Mouse (Mus musculus) MEL (cell line): Measurements from ENCODE around the gene Mab21l1. TPM values are rescaled to one million over a fixed set of nuclear protein-coding genes. Genes with fewer than 3 reads are reported as not detected.

Source experiments
- DNase-seq: peaks from one replicate; pipeline ENCODE4 v3.0.0; 2011; ENCODE audit warnings: low read depth, low spot score
- H3K27ac ChIP-seq: 2 replicates; pipeline ENCODE4 v1.5.1; 2012; ENCODE audit warnings: low read depth, mild to moderate bottlenecking, control low read depth, low read length, moderate library complexity; ENCODE audit not compliant: control insufficient read depth
- H3K27me3 ChIP-seq, 2 experiments: fragments of 150-350 bp in 1 of 2; sonication (generic) in 1 of 2; 2 replicates each; pipeline ENCODE4 v1.6.1; 2012; ENCODE audit warnings: low read length in 2 of 2, mild to moderate bottlenecking in 2 of 2, improper control_type of control experiment in 1 of 2, moderate library complexity in 1 of 2; ENCODE audit not compliant: insufficient read depth in 2 of 2, control insufficient read depth in 1 of 2
- H3K36me3 ChIP-seq, 2 experiments: 2 replicates each; pipeline ENCODE4 v1.6.1; 2012 to 2014; ENCODE audit warnings: low read length in 2 of 2, improper control_type of control experiment in 1 of 2, inconsistent platforms in 1 of 2, mild to moderate bottlenecking in 1 of 2; ENCODE audit not compliant: insufficient read depth in 2 of 2, control insufficient read depth in 1 of 2
- H3K4me1 ChIP-seq, 2 experiments: fragments of 150-350 bp in 1 of 2; sonication (generic) in 1 of 2; 2 replicates each; pipeline ENCODE4 v1.6.1; 2012; ENCODE audit warnings: low read length in 2 of 2, improper control_type of control experiment in 1 of 2, mild to moderate bottlenecking in 1 of 2; ENCODE audit not compliant: insufficient read depth in 2 of 2, control insufficient read depth in 1 of 2
- H3K4me3 ChIP-seq, 2 experiments: fragments of 150-350 bp in 1 of 2; sonication (generic) in 1 of 2; 2 replicates each; pipeline ENCODE4 v1.5.1; 2012; ENCODE audit warnings: low read depth in 2 of 2, low read length in 2 of 2, mild to moderate bottlenecking in 2 of 2, moderate library complexity in 2 of 2, control low read depth in 1 of 2, improper control_type of control experiment in 1 of 2; ENCODE audit not compliant: control insufficient read depth in 1 of 2, insufficient read depth in 1 of 2
- H3K79me2 ChIP-seq: 2 replicates; pipeline ENCODE4 v1.6.1; 2012; ENCODE audit warnings: mild to moderate bottlenecking, low read length, moderate library complexity; ENCODE audit not compliant: control insufficient read depth, poor library complexity, insufficient read depth
- H3K9ac ChIP-seq: 2 replicates; pipeline ENCODE4 v1.6.1; 2012; ENCODE audit warnings: low read depth, mild to moderate bottlenecking, control low read depth, low read length, moderate library complexity; ENCODE audit not compliant: control insufficient read depth, poor library complexity, severe bottlenecking
- H3K9me3 ChIP-seq: fragments of 150-350 bp; sonication (generic); replicated peaks from 2 replicates; pipeline ENCODE4 v1.6.1; 2012; ENCODE audit warnings: mild to moderate bottlenecking, low read length, improper control_type of control experiment, moderate library complexity; ENCODE audit not compliant: insufficient read depth
- BHLHE40 ChIP-seq: IDR thresholded peaks from 2 replicates; pipeline ENCODE4 v1.6.1; 2012; ENCODE audit warnings: low read depth, mild to moderate bottlenecking, inconsistent platforms, low read length, improper control_type of control experiment, borderline replicate concordance
- CTCF ChIP-seq, 3 experiments: IDR thresholded peaks in 2 of 3; conservative IDR thresholded peaks in 1 of 3; 2 replicates each; pipeline ENCODE4 v1.5.1; 2011 to 2012; ENCODE audit warnings: low read length in 3 of 3, low read depth in 2 of 3, mild to moderate bottlenecking in 2 of 3, improper control_type of control experiment in 1 of 3, inconsistent platforms in 1 of 3, mixed read lengths in 1 of 3, moderate library complexity in 1 of 3; ENCODE audit not compliant: control insufficient read depth in 1 of 3, insufficient read depth in 1 of 3, poor library complexity in 1 of 3, severe bottlenecking in 1 of 3
- E2F4 ChIP-seq: IDR thresholded peaks from 2 replicates; pipeline ENCODE4 v1.6.1; 2011; ENCODE audit warnings: low read depth, low read length, improper control_type of control experiment, borderline replicate concordance
- ELF1 ChIP-seq: IDR thresholded peaks from 2 replicates; pipeline ENCODE4 v1.6.1; 2014; ENCODE audit warnings: low read depth, mild to moderate bottlenecking, inconsistent platforms, low read length, improper control_type of control experiment, moderate library complexity
- ETS1 ChIP-seq: IDR thresholded peaks from 2 replicates; pipeline ENCODE4 v1.6.1; 2012; ENCODE audit warnings: low read depth, mild to moderate bottlenecking, inconsistent platforms, low read length, improper control_type of control experiment, moderate library complexity
- HCFC1 ChIP-seq: IDR thresholded peaks from 2 replicates; pipeline ENCODE4 v1.6.1; 2012; ENCODE audit warnings: low read depth, mild to moderate bottlenecking, inconsistent platforms, low read length, improper control_type of control experiment, moderate library complexity
- KAT2A ChIP-seq: conservative IDR thresholded peaks from 2 replicates; pipeline ENCODE4 v1.6.1; 2012; ENCODE audit warnings: low read depth, low read length, improper control_type of control experiment, inconsistent platforms
- MAFK ChIP-seq: IDR thresholded peaks from 2 replicates; pipeline ENCODE4 v1.6.1; 2011; ENCODE audit warnings: low read depth, mild to moderate bottlenecking, low read length, improper control_type of control experiment, borderline replicate concordance
- MAX ChIP-seq: IDR thresholded peaks from 2 replicates; pipeline ENCODE4 v1.6.1; 2011; ENCODE audit warnings: low read length, improper control_type of control experiment
- MXI1 ChIP-seq: IDR thresholded peaks from 2 replicates; pipeline ENCODE4 v1.6.1; 2011; ENCODE audit warnings: mild to moderate bottlenecking, low read depth, low read length, improper control_type of control experiment
- MYB ChIP-seq: IDR thresholded peaks from 2 replicates; pipeline ENCODE4 v1.6.1; 2011; ENCODE audit warnings: mild to moderate bottlenecking, low read depth, low read length, improper control_type of control experiment
- NELFE ChIP-seq: IDR thresholded peaks from 2 replicates; pipeline ENCODE4 v1.6.1; 2011; ENCODE audit warnings: low read depth, low read length, improper control_type of control experiment
- POLR2AphosphoS2 ChIP-seq: IDR thresholded peaks from 2 replicates; pipeline ENCODE4 v1.6.1; 2011; ENCODE audit warnings: low read length, improper control_type of control experiment
- RCOR1 ChIP-seq: IDR thresholded peaks from 2 replicates; pipeline ENCODE4 v1.6.1; 2012; ENCODE audit warnings: low read depth, mild to moderate bottlenecking, inconsistent platforms, low read length, improper control_type of control experiment
- SMC3 ChIP-seq: IDR thresholded peaks from 2 replicates; pipeline ENCODE4 v1.6.1; 2011; ENCODE audit warnings: low read depth, low read length, improper control_type of control experiment
- TCF12 ChIP-seq: IDR thresholded peaks from 2 replicates; pipeline ENCODE4 v1.6.1; 2014; ENCODE audit warnings: low read depth, mild to moderate bottlenecking, inconsistent platforms, low read length, improper control_type of control experiment, moderate library complexity
- UBTF ChIP-seq: IDR thresholded peaks from 2 replicates; pipeline ENCODE4 v1.6.1; 2012; ENCODE audit warnings: low read depth, mild to moderate bottlenecking, inconsistent platforms, low read length, improper control_type of control experiment, moderate library complexity, borderline replicate concordance; ENCODE audit not compliant: insufficient read depth
- ZC3H11A ChIP-seq: IDR thresholded peaks from 2 replicates; pipeline ENCODE4 v1.6.1; 2012; ENCODE audit warnings: low read depth, mild to moderate bottlenecking, inconsistent platforms, low read length, improper control_type of control experiment
- ZNF384 ChIP-seq: IDR thresholded peaks from 2 replicates; pipeline ENCODE4 v1.6.1; 2012; ENCODE audit warnings: low read depth, mild to moderate bottlenecking, inconsistent platforms, low read length, improper control_type of control experiment
- polyA plus RNA-seq, 2 experiments: library from polyadenylated mRNA; stranded (reverse) in 1 of 2; unstranded in 1 of 2; fragments of >175 nt in 1 of 2; fragments of >200 nt in 1 of 2; gene quantifications; 2 replicates each; pipeline versions ENCODE4 v1.2.1 to v1.2.4; 2012; ENCODE audit warnings: low replicate concordance in 2 of 2, low read depth in 1 of 2; ENCODE audit not compliant: insufficient read length in 2 of 2, insufficient read depth in 1 of 2, missing spikeins in 1 of 2
- total RNA-seq: library from RNA; depleted of rRNA; stranded (reverse); fragments of 300-350 nt; gene quantifications from 2 replicates; pipeline ENCODE4 v1.2.3, GENCODE M21; 2012

The Mab21l1 gene
- total and polyA plus RNA-seq, 3 experiments, result not detected

DNA sequence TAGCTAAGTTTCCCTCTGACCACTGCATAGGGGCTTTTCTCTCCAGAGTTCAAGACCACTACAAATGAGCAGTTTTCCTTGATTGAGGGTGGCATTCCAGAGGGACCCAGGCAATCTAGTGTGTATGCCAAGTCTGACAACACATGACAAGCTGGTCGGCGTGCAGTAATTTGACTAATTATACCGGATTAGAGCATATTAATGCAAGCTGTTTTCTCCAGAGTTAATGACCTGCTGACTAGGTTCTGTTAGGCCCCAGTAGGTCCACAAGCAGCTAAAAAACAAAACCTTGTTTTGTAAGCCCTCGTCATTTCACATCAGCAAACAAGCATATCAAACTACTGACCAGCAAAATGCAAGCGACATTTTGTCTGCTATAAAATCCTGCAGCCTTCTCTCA lies 30.9 kb upstream of the Mab21l1 start:
- H3K9ac ChIP-seq, result no peak overlapping the region
- no peaks in the 10 kb centered on the region for H3K27me3 ChIP-seq
- H3K9me3 ChIP-seq, result no peaks in the 10 kb centered on the region
- no peak overlapping the region for H3K27ac ChIP-seq
- TF ChIP-seq CTCF (IDR thresholded peaks at IDR 0.05 in 2 of 3, conservative IDR thresholded peaks at IDR 0.05 in 1 of 3; ENCODE audit: control insufficient read depth in 1 of 3, insufficient read depth in 1 of 3, low read depth in 2 of 3, low read length in 3 of 3, poor library complexity in 1 of 3, severe bottlenecking in 1 of 3) (no peak), ZNF384 (no peak), KAT2A (no peak), ZC3H11A (no peak), MYB (no peak), ETS1 (no peak)
- H3K4me1 ChIP-seq, result no peaks in the 10 kb centered on the region
- no peaks in the 10 kb centered on the region for H3K36me3 ChIP-seq
- no peak for DNase-seq
- no peaks in the 10 kb centered on the region for H3K79me2 ChIP-seq
- no peak overlapping the region for H3K4me3 ChIP-seq

DNA sequence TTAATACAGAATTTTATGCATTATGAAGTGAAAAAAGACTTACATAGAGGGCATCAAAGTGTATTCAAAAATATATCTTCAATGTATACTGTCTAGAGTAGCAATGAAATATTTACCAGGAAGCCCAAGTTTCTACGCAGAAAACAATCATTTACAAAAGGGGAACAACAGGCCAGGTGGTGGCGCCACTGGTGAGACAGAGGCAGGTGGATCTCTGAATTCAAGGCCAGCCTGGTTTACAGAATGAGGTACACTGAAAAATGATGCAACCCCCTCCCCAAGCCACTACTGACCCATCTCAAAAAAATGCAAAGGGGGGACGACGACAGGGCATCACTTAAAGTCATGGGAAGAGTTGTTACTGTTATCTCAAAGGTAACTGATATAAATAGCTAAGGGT lies 29.8 kb upstream of the Mab21l1 start:
- H3K9me3 ChIP-seq, result no peaks in the 10 kb centered on the region
- H3K27me3 ChIP-seq, result no peaks in the 10 kb centered on the region
- no peaks in the 10 kb centered on the region for H3K36me3 ChIP-seq
- TF ChIP-seq CTCF (IDR thresholded peaks at IDR 0.05 in 2 of 3, conservative IDR thresholded peaks at IDR 0.05 in 1 of 3; ENCODE audit: control insufficient read depth in 1 of 3, insufficient read depth in 1 of 3, low read depth in 2 of 3, low read length in 3 of 3, poor library complexity in 1 of 3, severe bottlenecking in 1 of 3) (0 out of 6 replicates have a peak, but pooled peaks of 2 of the 3 experiments have one; percentile 4 to 11), RCOR1 (no peak), NELFE (no peak), SMC3 (peak; percentile 18; the same call in 1 of the 2 replicates)
- TF ChIP-seq, all 39 proteins: peak for 2
- no peak for DNase-seq
- no peak overlapping the region for H3K27ac ChIP-seq
- H3K79me2 ChIP-seq, result no peaks in the 10 kb centered on the region
- no peaks in the 10 kb centered on the region for H3K4me1 ChIP-seq
- H3K9ac ChIP-seq, result no peak overlapping the region
- no peak overlapping the region for H3K4me3 ChIP-seq

DNA sequence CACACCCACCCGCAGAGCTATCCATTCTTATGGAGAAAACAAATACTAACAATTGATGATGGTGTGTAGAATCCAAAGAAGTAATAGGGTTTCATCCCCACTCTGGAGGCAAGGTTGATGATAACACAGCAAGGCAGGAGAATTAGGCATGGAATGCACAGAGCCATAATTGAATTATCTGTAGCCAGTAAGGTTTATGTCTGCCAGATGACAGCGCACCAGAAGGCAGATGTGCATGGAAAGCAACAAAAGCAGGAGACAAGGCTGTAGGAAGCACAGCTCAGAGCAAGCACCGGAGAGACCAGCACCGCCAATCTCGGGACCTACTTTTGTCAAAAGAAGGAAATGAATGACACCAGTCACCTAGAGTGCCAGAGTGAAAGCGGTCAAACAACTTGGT lies 28.4 kb upstream of the Mab21l1 start:
- Histone ChIP-seq H3K27ac (no peak overlapping the region), H3K79me2 (no peaks in the 10 kb centered on the region), H3K9ac (no peak overlapping the region), H3K4me3 (no peak overlapping the region), H3K27me3 (no peaks in the 10 kb centered on the region), H3K9me3 (no peaks in the 10 kb centered on the region), H3K4me1 (no peaks in the 10 kb centered on the region), H3K36me3 (no peaks in the 10 kb centered on the region)
- DNase-seq, result no peak
- TF ChIP-seq MYB (no peak), MAFK (no peak), RCOR1 (no peak), BHLHE40 (no peak), MAX (no peak), TCF12 (no peak), UBTF (no peak), ELF1 (no peak), MXI1 (no peak), ZNF384 (no peak), E2F4 (no peak), HCFC1 (no peak), POLR2AphosphoS2 (no peak)
